In genomic region chr7:81854568-81855307, GRCm38 (mm10) we compare ENCODE assay signal across 14 mouse cellular contexts. TPM values are rescaled to one million over a fixed set of nuclear protein-coding genes. Genes with fewer than 3 reads are reported as not detected.
DNase-seq lines count a peak whose midpoint lies in the region; ATAC-seq and TF ChIP-seq lines count a peak whose summit lies in the region.
"Had no signal": no experiment of that assay in that cellular context is flagged by ENCODE, and none has a peak within 500 bp of the region (broad histone marks: within the 10 kb centered on the region; RNA-seq: fewer than 3 reads in every experiment).

No protein-coding gene starts in this region.

- WGBS in lung, postnatal 0 days: 28% methylated on average over 8 of the region's 8 CpGs
- 22% methylated on average over 8 of the region's 8 CpGs for WGBS in liver, embryonic 16.5 days (ENCODE audit: insufficient replicate concordance)
- 63% methylated on average over 8 of the region's 8 CpGs for WGBS in midbrain, embryonic 13.5 days

- no peak overlapping the region for H3K4me3 ChIP-seq in lung, postnatal 0 days (ENCODE audit: low read depth, low read length)
- H3K4me3 ChIP-seq in liver, embryonic 16.5 days (ENCODE audit: low read depth, low read length): no peak overlapping the region
- no peak overlapping the region for H3K4me3 ChIP-seq in midbrain, embryonic 13.5 days (replicated peaks)

- peak overlapping the region; percentile 30; the same call in 1 of the 2 replicates for H3K4me2 ChIP-seq in lung, postnatal 0 days (replicated peaks; ENCODE audit: low read depth, low read length)
- H3K4me2 ChIP-seq in liver, embryonic 16.5 days (ENCODE audit: low read depth, low read length): peak overlapping the region; percentile 12; the same call in 1 of the 2 replicates
- H3K4me2 ChIP-seq in midbrain, embryonic 13.5 days (replicated peaks): no peak overlapping the region

- H3K4me1 ChIP-seq in lung, postnatal 0 days (ENCODE audit: insufficient read depth, low read depth, low read length): no peaks in the 10 kb centered on the region
- H3K4me1 ChIP-seq in liver, embryonic 16.5 days (ENCODE audit: control insufficient read depth, low read depth, low read length): no peaks in the 10 kb centered on the region; the same call in 1 of the 2 replicates
- peaks cover 26% of the 10 kb centered on the region for H3K4me1 ChIP-seq in midbrain, embryonic 13.5 days (replicated peaks)

- H3K36me3 ChIP-seq in lung, postnatal 0 days (ENCODE audit: insufficient read depth, low read length): no peaks in the 10 kb centered on the region
- no peaks in the 10 kb centered on the region for H3K36me3 ChIP-seq in liver, embryonic 16.5 days (ENCODE audit: control insufficient read depth, insufficient read depth)
- H3K36me3 ChIP-seq in midbrain, embryonic 13.5 days: no peaks in the 10 kb centered on the region

- no peak overlapping the region for H3K9ac ChIP-seq in lung, postnatal 0 days (replicated peaks; ENCODE audit: low read depth)
- H3K9ac ChIP-seq in liver, embryonic 16.5 days (ENCODE audit: low read depth, low read length): no peak overlapping the region
- no peak overlapping the region for H3K9ac ChIP-seq in midbrain, embryonic 13.5 days (replicated peaks)

- peak; percentile 38 to 47 for DNase-seq in cerebellum, postnatal 10 days
- DNase-seq in lung, postnatal 0 days (ENCODE audit: low spot score): peak; percentile 76
- no peak for DNase-seq in lung, postnatal 10 days
- DNase-seq in layer of hippocampus, postnatal 36 days: no peak
- no peak for DNase-seq in cerebellum, adult 8-10 months
- DNase-seq: gastrocnemius, postnatal 10 days; kidney, postnatal 4 days; right cerebral cortex, adult 18-20 months; thymus, postnatal 36 days had no signal

- 0 out of 2 replicates have a peak, but pooled peaks have one; percentile 5 for TF ChIP-seq CTCF in lung, postnatal 0 days (IDR thresholded peaks at IDR 0.05)

- no peak overlapping the region; the same call in 1 of the 2 replicates for H3K27ac ChIP-seq in lung, postnatal 0 days (ENCODE audit: low read length)
- H3K27ac ChIP-seq in liver, embryonic 16.5 days (ENCODE audit: low read length): no peak overlapping the region
- H3K27ac ChIP-seq in midbrain, embryonic 13.5 days: no peak overlapping the region

- ATAC-seq in cerebellum, adult (ENCODE audit: insufficient number of reproducible peaks, low FRiP score, low TSS enrichment): no peak
- ATAC-seq in lung, postnatal 0 days: peak; percentile 87
- 0 out of 2 replicates have a peak, but pooled peaks have one; percentile 27 for ATAC-seq in liver, embryonic 16.5 days (ENCODE audit: low read depth)
- ATAC-seq in midbrain, embryonic 13.5 days: no peak

- 0 out of 2 replicates have a peak, but pooled peaks cover 4% of the 10 kb centered on the region for H3K27me3 ChIP-seq in lung, postnatal 0 days (replicated peaks; ENCODE audit: insufficient read depth, low read length)
- H3K27me3 ChIP-seq in liver, embryonic 16.5 days (ENCODE audit: control insufficient read depth, insufficient read depth, low read depth, low read length): peaks cover 34% of the 10 kb centered on the region
- peaks cover 19% of the 10 kb centered on the region for H3K27me3 ChIP-seq in midbrain, embryonic 13.5 days

- H3K9me3 ChIP-seq in lung, postnatal 0 days (ENCODE audit: low read length): no peaks in the 10 kb centered on the region
- H3K9me3 ChIP-seq in liver, embryonic 16.5 days (replicated peaks; ENCODE audit: control insufficient read depth, low read length): no peaks in the 10 kb centered on the region
- no peaks in the 10 kb centered on the region for H3K9me3 ChIP-seq in midbrain, embryonic 13.5 days

- TF ChIP-seq EP300 in lung, postnatal 0 days (IDR thresholded peaks at IDR 0.05): peak; percentile 52; the same call in 1 of the 2 replicates

RNA-seq across cellular contexts. Expression of gene Gm10160, which starts 0.9 kb away (rescaled TPM):
- not detected in 2 replicates for polyA plus RNA-seq in lung, postnatal 0 days (2015; fragmentation: Nextera tagmentation; extraction: Ambion mirVana)
- polyA plus RNA-seq in liver, embryonic 16.5 days (2015; fragmentation: Nextera tagmentation; extraction: Ambion mirVana): not detected in 2 replicates
- polyA plus RNA-seq in midbrain, embryonic 13.5 days (2015; fragmentation: Nextera tagmentation; extraction: Ambion mirVana): not detected in 2 replicates
- not detected for total RNA-seq in layer of hippocampus, postnatal 36 days (2021)
- total RNA-seq: adrenal gland, adult 18-20 months; gastrocnemius, postnatal 10 days had no signal
- polyA plus RNA-seq: embryonic facial prominence, embryonic 11.5 days had no signal

RNA-seq across cellular contexts. Expression of gene Tm6sf1, which starts 4.1 kb away (rescaled TPM):
- 12.8 and 14.4 TPM in 2 replicates for polyA plus RNA-seq in lung, postnatal 0 days (2015; fragmentation: Nextera tagmentation; extraction: Ambion mirVana)
- polyA plus RNA-seq in liver, embryonic 16.5 days (2015; fragmentation: Nextera tagmentation; extraction: Ambion mirVana): 9.6 and 10.4 TPM in 2 replicates
- polyA plus RNA-seq in midbrain, embryonic 13.5 days (2015; fragmentation: Nextera tagmentation; extraction: Ambion mirVana): 8.1 and 9.8 TPM in 2 replicates
- total RNA-seq in layer of hippocampus, postnatal 36 days (2021): 10 to 100 TPM; 14.3 to 15.0 TPM

RNA-seq across cellular contexts. Expression of gene Btbd1, which starts 25.5 kb away (rescaled TPM):
- 51.8 and 54.3 TPM in 2 replicates for polyA plus RNA-seq in lung, postnatal 0 days (2015; fragmentation: Nextera tagmentation; extraction: Ambion mirVana)
- polyA plus RNA-seq in liver, embryonic 16.5 days (2015; fragmentation: Nextera tagmentation; extraction: Ambion mirVana): 13.5 and 14.0 TPM in 2 replicates
- polyA plus RNA-seq in midbrain, embryonic 13.5 days (2015; fragmentation: Nextera tagmentation; extraction: Ambion mirVana): 90.1 and 93.6 TPM in 2 replicates
- 100 to 1,000 TPM; 103 to 117 TPM for total RNA-seq in layer of hippocampus, postnatal 36 days (2021)

Comparison
In these comparisons a context has a peak if more than half of its experiments do, and no peak if none do; other contexts are left out.
1. DNase-seq: peak in cerebellum, postnatal 10 days (2 of 2) and lung, postnatal 0 days (single experiment); none in lung, postnatal 10 days (single experiment), layer of hippocampus, postnatal 36 days (0 of 2) and cerebellum, adult 8-10 months (single experiment).
2. ATAC-seq: peak in lung, postnatal 0 days (single experiment) and liver, embryonic 16.5 days (single experiment); none in cerebellum, adult (single experiment) and midbrain, embryonic 13.5 days (single experiment).